Mouse (Mus musculus) layer of hippocampus, postnatal 25 days (tissue): ENCODE results near the gene Glb1. TPM values are rescaled to one million over a fixed set of nuclear protein-coding genes. Genes with fewer than 3 reads are reported as not detected.
"Not testable (repeated sequence)": the region's sequence is repeated elsewhere in the genome, so short reads cannot be mapped to it uniquely, and the experiment has no call there.

ENCODE experiments used
- DNase-seq, 2 experiments: peaks; one replicate each; pipeline ENCODE4 v3.0.0; 2022; ENCODE audit warnings: mixed read lengths in 2 of 2, low spot score in 1 of 2; ENCODE audit errors: extremely low spot score in 1 of 2
- total RNA-seq, 2 experiments: library from RNA; stranded (reverse); gene quantifications; 2 replicates each; pipeline ENCODE4 v1.2.3; 2021

The Glb1 gene
- total RNA-seq, 2 experiments from 2014 or later, result 22.8 to 23.7 TPM

DNA sequence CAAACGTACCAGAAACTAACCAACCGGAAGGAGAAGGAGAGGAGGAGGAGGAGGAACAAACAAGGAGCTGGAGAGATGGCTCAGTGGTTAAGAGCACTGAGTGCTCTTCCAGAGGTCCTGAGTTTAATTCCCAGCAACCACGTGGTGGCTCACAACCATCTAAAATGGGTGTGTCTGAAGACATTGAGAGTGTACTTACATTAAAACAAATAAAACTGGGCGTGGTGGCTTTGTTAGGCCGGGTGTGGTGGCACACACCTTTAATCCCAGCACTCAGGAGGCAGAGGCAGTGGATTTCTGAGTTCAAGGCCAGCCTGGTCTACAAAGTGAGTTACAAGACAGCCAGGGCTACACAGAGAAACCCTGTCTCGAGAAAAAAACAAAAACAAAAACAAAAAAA, 6.7 kb upstream of the Glb1 start:
- not testable (repeated sequence) for DNase-seq

DNA sequence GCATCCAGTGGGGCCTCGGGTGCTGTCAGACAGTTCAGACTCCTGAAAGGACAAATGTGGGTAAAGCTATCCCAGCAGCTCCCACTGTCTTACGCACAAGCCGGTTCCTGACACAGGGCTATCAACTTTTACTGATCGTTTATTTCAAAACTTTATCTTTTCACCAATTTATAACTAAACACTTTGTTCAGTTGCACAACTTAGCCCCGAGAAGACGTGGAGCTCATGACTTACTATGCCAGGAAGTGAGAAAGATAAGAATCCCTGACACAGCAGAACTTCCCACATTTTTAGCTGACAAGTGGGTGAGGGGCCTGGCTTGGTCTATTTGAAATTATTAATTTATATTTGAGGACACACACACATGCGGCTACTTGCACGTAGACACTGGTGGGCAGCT, 6.2 kb upstream of the Glb1 start:
- DNase-seq, result no peak

DNA sequence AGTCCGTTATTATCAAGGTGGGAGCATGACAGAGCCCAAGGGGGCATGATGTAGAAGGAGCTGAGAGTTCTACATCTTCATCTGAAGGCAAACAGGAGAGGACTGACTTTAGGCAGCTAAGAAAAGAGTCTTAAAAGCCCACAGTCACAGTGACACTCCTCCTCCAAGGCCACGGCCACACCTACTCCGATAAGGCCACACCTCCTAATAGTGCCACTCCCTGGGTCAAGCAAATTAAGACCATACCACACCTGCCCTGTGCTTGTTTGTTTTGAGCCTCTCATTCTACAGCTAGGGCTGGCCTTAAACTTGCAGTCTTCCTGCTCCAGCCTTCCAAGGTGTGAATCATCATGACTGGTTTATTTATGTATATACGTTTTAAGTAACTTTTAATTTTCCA, 5.6 kb upstream of the Glb1 start:
- DNase-seq, result no peak

DNA sequence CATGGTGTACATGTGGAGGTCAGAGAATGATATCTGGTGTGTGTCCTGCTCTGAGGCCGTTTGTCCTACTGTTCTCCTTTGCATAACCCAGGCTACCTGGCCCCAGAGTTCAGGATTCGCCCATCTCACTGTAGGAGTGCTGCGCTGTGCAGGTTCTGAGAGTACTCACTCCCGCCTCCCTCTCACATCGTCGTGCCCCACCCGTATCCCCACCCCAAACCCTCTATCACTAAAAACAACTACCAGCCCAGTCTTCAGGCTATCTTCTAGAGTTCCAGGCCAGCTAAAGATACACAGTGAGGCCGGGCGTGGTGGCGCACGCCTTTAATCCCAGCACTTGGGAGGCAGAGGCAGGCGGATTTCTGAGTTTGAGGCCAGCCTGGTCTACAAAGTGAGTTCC, 1.2 kb upstream of the Glb1 start:
- no peak for DNase-seq

DNA sequence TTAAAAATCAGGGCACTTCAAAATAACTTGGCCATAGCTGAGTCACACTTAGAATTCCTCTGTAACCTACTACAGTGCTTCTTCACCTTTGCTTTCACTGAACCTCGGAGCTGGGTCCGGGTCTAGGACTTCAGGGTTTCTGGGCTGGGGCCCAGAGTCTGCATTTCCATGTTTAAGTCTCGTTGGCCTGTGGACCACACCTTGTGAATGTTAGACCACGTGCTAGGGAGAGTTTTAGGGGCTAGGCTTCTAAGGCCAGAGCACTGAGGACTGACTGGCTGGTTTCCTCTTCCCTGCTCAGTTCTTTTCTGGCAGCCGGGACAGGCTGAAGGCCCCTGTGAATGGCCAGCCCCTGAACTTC, 308 bp upstream of the Glb1 start:
- no peak for DNase-seq

DNA sequence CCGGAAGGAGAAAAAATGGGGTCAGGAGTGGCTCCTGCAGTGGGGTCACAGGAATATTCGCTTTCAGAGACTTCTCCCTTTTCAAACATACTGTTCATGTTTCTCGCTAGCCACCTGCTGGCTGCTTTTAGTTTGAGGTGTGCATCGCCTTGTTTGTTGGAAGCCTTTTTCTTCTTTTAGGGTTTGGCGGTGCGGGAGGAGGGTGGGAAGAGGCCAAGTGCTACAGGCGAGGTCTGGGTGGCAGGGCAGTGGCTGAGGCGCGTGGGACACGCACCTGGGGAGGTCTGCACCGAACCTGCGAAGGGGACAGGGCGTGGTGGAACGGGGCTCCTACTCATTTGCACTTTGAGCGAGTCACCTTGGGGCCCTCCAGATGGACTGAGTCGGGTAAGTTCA, 807 bp downstream of the Glb1 start:
- peak in 1 of 2 experiments; percentile 17 for DNase-seq

DNA sequence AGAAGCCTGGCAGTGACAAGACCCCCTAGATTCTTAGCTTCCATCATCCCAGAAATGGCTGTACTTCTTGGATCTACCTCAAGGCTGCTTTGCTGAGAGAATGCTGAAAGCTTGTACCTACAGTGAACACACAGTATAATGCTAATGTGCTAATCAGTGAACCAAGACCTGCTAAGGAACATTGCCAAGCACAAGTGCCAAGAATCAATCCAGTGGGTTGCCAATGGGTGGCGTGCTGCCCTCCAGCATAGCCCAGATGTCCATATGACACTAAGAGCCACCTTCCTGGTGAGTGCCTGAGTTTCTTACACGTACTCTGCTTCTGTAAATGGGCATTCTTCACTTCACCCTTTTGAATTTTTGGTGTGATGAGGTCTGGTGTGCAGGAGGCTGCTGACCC, 6.8 kb downstream of the Glb1 start:
- no peak for DNase-seq

DNA sequence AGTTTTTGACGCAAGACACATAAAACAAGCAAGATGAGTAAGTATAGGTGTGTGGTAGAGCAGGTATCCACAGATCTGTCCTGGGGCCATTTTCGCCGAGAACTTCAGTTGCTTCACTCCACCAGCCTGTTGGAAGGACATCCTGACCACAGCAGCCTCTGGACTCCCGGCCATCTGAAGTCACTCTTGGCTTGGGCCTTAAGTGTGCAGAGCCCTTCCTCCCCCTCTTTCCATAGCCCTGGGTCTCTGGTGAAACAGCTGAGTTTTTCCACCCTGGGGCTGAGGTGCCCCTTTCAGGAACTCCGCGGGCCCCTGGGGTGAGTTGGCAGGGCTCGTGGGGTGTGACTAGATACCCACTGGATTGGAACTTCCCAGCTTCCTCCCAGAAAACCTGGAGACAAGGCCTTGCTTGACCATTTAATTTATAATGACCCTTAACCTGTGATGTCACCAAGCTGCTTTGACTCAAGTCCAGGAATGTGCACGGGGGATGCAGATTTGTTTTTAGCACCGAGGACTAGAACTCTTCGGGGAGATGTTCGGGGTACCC, 9.5 kb downstream of the Glb1 start:
- DNase-seq, result no peak

DNA sequence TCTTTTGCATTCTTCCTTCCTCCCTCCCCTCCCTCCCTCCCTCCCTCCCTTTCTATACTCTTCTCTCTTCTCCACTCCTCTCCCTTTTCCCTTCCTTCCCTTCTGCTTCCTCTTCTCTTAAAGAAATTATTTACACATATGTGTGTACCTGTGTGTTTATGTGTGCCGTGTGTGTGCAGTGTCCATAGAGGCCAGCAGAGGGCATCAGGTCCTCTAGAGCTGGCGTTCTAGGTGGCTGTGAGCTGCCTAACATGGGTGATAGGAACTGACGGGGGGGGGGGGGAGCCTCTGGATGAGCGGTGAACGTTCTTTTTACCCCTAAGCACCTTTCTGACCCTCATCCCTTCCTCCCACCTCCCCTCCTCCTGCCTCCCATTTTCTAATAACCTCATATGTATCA, 10.4 kb downstream of the Glb1 start:
- DNase-seq, result no peak

DNA sequence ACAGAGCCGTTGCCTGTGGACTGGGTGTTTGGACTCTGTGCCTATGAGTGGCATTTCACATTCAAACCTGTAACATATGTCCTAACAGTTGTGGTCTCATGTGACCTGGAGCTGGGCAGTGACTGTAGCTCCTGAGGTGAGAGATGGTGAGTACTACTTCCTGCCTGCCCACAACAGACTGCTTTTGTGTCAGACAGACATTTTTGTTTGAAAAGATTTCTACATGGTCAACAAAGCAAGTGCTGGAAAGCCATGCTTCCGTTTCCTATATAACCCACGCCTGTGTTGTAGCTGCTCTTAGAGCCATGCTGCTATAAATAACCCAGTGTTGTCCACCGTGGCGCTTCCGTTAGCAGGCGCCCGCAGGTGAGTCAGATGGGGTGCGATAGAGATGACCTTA, 11.5 kb downstream of the Glb1 start:
- no peak for DNase-seq

DNA sequence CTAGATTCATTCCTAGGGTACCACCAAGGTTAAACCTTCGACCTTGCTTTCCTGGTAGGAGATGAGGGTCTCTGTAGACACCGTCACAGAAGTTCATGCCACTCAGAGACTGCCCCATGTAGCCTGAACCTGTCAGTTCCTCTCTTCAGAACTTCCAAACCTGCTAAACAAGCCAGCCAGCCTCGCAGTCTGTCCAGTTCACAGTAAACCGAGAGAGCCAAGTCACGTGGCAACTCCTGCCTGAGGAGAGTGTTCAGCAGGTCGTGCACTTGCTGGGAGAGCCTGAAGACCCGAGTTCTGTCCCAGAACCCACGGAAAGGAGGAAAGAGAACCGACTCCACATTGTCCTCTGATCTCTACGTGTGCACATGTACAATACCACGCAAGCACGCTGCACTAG, 13.0 kb downstream of the Glb1 start:
- no peak for DNase-seq

DNA sequence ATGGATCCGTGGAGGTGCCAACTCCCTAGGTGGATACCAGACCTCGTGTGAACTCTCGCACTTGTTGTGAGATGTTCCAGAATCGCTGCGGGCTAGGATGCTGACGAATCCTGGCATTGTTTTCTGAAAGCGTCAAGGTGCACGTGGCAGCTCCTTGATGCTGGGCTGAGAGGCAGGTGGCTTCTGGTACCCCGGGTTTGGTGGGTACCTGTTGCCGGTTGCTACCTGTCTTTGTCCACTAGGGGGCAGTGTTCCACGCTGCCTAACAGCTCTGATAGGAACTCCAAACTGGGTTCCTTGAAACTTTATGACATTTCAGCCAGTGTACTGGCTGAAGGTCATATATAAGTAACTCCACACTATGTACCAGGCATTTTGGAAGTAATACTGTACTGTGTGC, 14.8 kb downstream of the Glb1 start:
- DNase-seq, result peak; percentile 34 to 53

DNA sequence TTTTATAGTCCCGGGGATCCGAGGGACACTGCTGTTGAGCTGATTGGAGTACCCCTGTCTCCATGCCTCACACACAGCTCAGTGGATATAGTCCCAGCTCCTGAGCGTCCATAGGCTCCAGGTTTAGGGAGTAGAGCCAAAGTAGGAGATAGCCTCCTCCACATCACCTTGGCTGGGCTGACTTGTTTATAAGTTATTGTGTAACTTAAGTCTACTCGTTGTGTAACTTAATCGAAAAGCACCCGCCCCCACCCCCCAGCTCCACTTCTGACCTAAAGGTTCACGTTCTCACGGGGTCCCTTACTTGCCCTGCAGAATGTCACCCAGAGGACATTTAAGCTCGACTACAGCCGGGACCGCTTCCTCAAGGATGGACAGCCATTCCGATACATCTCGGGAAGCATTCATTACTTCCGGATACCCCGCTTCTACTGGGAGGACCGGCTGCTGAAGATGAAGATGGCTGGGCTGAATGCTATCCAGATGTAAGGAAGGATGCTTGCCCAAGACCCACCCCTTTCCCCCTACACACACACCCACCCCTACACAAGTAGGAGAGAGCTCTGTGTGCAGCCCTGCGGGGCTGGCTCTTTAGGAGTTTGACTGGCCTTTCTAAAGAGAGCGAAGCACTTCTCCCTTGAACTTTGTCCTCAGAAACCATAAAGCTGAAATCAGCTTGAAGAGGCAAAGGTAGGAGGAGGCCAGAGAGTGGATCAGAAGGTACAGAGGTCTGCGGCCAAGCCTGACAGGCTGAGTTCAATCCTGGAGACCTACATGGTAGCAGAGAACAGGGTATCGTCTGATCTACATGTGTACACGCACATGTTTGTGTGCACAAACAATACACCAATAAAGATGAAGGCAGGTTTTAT, 16.0 kb downstream of the Glb1 start:
- no peak for DNase-seq

DNA sequence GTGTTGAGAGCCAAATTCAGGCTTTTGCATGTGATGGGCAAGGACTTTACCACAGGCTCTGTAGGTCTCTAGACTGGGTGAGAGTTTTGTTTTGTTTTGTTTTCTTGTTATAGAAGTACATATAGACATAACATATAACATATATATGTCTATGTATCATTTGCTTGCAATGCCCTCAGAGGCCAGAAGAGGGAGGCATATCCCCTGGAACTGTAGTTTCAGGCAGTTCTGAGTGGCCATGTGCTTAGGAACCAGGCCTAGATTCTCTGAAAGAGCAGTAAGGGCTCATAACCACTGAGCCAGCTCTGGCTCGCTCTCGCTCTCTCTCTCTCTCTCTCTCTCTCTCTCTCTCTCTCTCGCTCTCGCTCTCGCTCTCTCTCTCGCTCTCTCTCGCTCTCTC, 17.3 kb downstream of the Glb1 start:
- DNase-seq, result peak in 1 of 2 experiments; percentile 43

DNA sequence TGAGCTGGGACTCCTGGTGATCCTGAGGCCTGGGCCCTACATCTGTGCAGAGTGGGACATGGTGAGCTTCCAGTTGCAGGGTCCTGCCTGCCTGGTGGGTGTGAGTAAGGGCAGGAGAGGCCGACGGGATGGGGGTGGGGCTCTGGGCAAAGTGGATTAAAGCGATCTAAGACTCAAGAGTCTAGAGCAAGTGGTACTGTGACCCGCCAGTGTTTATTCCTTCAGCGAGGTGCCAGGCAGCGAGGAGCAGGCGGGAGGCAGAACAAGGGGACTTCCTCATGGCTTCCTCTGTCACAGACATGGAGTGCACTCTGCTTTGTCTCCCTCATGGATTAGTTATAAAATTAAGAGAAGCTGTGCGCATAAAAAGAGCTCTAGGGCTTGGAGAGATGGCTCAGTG, 19.6 kb downstream of the Glb1 start:
- no peak for DNase-seq

DNA sequence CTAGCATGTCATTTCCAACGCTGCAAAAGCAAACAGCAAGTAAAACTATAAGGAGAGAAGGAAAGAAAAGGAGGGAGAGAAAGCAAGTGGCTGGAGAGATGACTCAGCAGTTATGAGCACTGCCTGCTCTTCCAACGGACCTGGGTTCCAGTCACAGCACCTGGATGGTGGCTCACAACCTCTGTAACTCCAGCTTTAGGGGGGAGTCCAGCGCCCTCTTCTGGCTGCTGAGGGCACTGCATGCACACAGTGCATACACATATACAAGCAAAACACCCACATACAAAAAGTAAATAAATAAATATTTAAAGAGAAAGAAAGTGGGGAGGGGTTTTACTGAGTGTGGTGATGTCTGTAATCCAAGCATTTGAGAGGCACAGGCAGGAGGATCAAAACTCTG, 20.2 kb downstream of the Glb1 start:
- no peak for DNase-seq

DNA sequence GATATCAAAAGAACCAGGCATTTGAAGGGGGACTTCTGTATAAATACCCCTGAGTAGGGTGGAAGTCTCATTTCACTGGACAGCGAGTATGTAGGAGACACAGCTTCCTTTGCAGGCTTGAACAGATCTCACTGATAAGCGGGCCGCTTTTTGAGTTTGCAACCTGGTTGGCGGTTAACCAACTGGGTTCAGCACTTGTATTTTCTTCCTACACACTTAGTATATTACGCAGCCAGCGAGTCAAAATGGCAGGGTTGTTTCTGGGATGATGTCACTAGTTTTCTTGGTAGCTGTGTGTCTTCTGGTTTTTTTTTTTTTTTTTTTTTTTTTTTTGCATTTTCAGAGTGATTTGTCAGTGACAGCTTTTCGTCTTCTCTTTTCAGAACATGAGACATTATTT, 20.9 kb downstream of the Glb1 start:
- no peak for DNase-seq

DNA sequence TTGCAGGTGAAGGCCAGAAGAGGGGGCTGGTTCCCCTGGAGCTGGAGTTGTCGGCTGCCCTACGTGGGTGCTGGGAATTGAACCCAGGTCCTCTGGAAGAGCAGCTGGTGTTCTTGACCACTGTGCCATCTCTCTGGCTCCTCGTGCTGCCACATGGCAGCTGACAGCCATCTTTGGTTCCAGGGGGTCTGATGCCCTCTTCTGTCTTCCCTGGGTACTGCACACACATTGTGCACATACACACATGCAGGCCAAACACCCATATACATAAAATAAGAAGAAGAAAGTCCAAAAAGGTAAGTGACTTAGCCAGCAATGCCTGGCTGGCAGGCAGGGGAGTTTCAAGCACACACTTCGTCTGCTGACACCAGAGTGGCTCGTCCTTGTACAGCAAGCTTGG, 24.7 kb downstream of the Glb1 start:
- no peak for DNase-seq

DNA sequence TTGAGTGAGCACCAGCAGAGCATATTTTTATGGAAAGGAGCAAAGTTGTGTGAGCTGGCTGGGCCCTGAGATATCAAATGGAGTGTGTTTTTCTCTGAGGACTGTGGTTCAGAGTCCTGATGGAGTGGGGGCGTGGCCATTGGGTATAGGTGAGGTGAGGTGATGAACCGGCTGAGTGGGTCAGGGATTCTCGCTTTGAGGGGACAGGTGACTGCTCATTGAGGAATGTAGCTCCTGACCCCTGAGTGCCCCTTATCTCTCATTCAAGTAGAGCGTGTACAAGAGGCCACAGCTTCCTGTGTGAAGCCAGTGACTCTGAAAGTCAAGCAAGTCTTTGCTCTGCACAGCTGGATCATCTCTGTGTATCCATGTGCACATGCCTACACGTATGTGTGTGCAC, 25.3 kb downstream of the Glb1 start:
- DNase-seq, result no peak

DNA sequence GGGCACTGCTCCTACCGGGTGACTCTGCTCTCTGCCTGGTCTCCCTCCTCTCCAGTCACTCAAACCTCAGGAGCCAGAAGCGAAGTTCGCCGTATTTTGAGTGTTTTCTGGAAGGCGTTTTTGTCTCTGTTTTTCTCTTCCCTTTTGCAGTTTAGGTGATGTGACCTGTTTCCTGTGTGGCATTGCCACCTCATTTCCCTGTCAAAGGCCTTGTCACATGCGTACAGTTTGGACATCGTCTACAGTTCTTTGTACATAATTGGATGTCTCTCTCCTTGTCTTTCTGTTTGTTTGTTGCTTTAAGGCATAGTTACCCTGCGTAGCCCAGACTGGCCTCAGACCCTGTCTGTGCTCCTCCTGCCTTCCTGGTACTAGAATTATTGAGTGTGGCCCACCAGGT, 26.5 kb downstream of the Glb1 start:
- no peak for DNase-seq

DNA sequence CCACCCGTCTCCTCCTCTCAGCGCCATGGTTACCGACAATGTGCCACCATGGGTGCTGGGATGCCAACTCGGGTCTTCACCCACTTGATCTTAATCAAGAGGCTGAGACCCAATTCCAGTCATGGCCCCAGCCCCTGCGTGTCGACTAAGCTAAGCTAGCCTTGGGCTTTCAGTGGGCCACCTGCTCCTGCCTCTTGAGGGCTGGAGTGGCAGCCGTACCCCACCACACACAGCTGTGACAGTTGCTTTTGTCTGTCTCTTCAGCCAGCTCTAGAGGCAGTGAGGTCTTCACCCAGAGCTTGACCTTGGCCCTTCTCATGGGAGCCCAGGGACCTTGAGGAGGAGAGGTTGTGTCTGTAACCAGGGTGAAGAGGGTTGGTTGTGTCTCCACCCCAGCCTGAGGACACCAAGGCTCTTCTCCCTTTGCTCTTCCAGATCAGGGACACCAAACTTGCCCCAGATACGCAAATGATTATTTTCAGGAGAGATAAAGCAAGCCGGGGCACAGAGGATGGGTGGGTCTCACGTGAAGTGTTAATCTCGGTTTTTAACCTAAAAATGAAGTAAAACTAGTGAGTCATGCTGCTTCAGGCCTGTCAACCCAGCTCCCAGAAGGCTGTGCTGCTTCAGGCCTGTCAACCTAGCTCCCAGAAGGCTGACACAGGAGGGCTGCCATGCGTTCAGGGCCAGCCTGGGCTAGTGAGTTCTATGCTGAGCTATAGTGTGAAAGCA, 27.4 kb downstream of the Glb1 start:
- DNase-seq, result no peak

DNA sequence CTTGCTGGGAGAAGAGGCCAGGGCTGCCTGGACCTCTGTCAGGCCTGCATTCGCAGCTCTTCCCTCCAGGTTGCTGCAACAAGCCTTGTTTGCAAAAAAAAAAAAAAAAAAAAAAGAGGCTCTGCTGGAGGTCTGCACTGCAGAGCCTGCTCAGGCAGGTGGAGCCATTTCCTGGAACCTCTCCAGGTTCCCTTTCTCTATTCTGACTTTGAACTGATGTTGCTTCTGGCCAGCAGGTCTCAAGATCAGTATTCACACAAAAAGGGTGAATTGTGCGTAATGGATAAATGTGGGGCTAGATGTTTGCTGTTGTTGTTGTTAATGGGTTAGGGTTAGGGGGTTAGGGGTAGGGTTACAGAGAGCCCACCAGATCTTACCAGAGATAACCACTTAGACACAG, 34.8 kb downstream of the Glb1 start:
- no peak for DNase-seq
